Mouse (Mus musculus): ENCODE measurements around the gene Psmd2.

Psmd2 gene

DNA sequence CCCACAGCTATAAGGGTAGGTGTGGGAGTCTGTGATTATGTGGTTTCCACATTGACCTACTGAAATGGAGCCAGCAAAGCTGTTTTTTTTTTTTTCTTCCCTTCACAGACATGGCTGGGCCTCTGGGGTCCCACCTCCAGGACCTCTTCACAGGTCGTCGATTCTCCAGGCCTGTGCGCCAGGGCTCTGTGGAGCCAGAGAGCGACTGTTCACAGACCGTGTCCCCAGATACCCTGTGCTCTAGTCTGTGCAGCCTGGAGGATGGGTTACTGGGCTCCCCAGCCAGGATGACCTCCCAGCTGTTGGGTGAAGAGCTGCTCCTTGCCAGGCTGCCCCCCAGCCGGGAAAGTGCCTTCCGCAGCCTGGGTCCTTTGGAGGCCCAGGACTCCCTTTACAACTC lies 49.9 kb downstream of the Psmd2 start:
- DNase-seq (ENCODE audit: extremely low spot score, low read depth, low spot score): no peak

- DNase-seq (ENCODE audit: extremely low spot score, low read depth, low spot score): no peak
These were observed 50.5 kb downstream of the Psmd2 start for GRCm38 (mm10) chr16:20701729-20702521.

- DNase-seq (ENCODE audit: extremely low spot score, low read depth, low spot score): no peak
These were observed 51.1 kb downstream of the Psmd2 start for GRCm38 (mm10) chr16:20702522-20702893.

- DNase-seq (ENCODE audit: extremely low spot score, low read depth, low spot score): no peak
These were observed 51.6 kb downstream of the Psmd2 start for GRCm38 (mm10) chr16:20703071-20703470.

DNA sequence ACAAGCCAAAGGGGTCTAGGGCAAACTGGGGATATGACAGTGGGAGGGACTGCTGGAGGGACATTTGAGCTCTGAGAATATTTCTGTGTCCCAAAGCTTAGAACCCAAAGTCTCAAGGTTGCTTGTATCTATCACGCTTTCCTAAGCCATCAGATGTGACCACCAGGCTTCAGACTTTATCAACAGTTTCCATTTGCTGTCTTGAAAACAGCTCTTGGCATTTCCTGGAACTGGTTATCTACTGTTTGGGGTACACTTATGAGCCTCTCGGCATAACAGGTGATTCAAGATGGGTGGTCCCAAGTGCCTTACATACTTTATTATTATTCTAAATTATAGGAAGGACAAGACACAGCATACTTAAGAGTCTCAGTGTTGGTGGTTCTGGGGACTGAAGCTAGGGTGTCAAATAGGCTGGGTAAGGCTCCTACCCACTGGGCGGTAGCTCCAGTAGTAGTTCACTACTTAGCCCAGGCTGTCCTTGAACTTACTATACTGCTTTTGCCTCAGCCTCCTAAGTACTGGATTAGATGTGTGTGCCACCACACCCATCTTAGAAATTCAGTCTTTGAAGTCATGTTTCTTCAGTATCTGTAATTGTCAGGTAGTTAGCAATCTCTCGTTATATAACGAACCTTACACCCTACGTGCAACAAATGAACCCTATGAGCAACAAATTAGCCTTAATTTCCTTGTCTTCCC lies 52.4 kb downstream of the Psmd2 start:
- DNase-seq (ENCODE audit: extremely low spot score, low read depth, low spot score): no peak

- DNase-seq (ENCODE audit: extremely low spot score, low read depth, low spot score): no peak
These were observed 54.3 kb downstream of the Psmd2 start for GRCm38 (mm10) chr16:20705786-20706185.

- DNase-seq (ENCODE audit: extremely low spot score, low read depth, low spot score): no peak
These were observed 55.1 kb downstream of the Psmd2 start for GRCm38 (mm10) chr16:20706407-20707055.

- no peak for DNase-seq (ENCODE audit: extremely low spot score, low read depth, low spot score)
These were observed 56.9 kb downstream of the Psmd2 start for GRCm38 (mm10) chr16:20708220-20708938.

DNA sequence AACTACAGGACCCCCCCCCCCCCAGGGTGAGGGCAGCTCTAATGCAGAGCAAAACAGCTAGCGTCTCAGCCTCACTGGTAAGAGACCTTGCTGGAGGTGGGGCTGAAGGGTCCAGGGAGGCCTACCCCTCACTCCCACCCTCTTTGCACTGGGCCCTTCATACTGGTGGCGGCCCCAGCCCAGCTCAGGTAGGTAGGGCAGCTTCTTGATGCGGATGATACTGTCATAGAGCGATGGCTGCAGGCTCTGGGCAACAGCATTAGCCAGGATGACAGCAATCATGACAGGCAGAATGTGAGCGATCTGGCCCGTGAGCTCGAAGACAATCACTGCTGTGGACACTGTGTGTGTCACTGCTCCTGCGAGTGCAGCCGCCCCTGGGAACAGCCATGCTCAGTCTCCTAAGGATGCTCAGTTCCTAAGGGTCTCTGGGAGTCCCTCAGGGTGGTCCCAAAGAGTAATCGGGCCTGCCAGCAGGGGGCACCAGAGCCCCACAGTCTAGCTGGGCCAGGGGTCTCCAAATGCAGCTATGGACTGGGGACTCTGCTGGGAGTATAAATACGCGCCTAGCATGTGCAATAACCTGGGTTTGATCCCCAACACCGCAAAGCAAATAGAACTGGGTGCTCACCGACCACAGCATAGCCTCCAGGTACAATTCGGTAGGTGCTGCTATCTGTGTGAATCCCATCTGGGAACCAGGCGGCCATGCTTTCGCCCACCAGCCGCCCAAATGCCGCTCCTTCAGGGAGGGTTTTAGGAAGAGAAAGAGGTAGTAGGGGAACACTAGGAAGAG lies 57.7 kb downstream of the Psmd2 start:
- DNase-seq (ENCODE audit: extremely low spot score, low read depth, low spot score): no peak

DNA sequence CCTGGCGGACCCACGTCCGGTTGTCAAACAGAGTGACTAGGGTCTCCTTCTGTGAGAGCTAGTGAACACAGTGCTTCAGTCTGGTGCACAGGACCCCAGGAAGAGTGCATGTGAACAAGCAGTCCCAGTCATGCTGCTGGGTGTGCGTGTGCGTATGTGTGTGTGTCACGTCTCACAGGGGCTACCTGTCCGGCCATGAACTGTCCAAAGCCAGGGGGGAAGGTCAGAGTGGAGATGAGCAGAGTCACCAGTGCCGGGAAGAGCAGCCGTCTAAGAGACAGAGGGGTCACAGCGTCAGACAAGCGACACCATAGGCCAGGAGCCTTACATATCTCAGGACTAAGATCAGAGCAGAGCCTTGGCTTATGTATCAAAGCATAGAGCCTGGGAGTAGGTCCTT lies 58.9 kb downstream of the Psmd2 start:
- no peak for DNase-seq (ENCODE audit: extremely low spot score, low read depth, low spot score)

GRCm38 (mm10) chr16:20710810-20711209 lies 59.4 kb downstream of the Psmd2 start:
- no peak for DNase-seq (ENCODE audit: extremely low spot score, low read depth, low spot score)

- no peak for DNase-seq (ENCODE audit: extremely low spot score, low read depth, low spot score)
These were observed 60.7 kb downstream of the Psmd2 start for GRCm38 (mm10) chr16:20712190-20712589.

GRCm38 (mm10) chr16:20712889-20713288 lies 61.4 kb downstream of the Psmd2 start:
- DNase-seq (ENCODE audit: extremely low spot score, low read depth, low spot score): no peak
